Mouse (Mus musculus) intestine, embryonic 15.5 days (tissue): ENCODE data around the gene Tenm2. TPM values are rescaled to one million over a fixed set of nuclear protein-coding genes. Genes with fewer than 3 reads are reported as not detected.

Source experiments
- ATAC-seq: fragments of 200-750 bp; cut with Nextera tagmentation; 2 replicates; pipeline ENCODE4 v1.8.0; 2017; ENCODE audit warnings: moderate TSS enrichment, moderate library complexity
- H3K27ac ChIP-seq: fragments of 300-500 bp; sonication (generic); 2 replicates; pipeline ENCODE4 v1.5.1; 2015; ENCODE audit warnings: mild to moderate bottlenecking, inconsistent platforms
- H3K27me3 ChIP-seq: fragments of 300-500 bp; sonication (generic); replicated peaks from 2 replicates; pipeline ENCODE4 v1.6.1; 2015; ENCODE audit warnings: inconsistent platforms
- H3K36me3 ChIP-seq: fragments of 300-500 bp; sonication (generic); 2 replicates; pipeline ENCODE4 v1.6.1; 2015; ENCODE audit warnings: inconsistent platforms
- H3K4me1 ChIP-seq: fragments of 300-500 bp; sonication (generic); replicated peaks from 2 replicates; pipeline ENCODE4 v1.6.1; 2015; ENCODE audit warnings: inconsistent platforms
- H3K4me2 ChIP-seq: fragments of 300-500 bp; sonication (generic); replicated peaks from 2 replicates; pipeline ENCODE4 v1.6.1; 2015; ENCODE audit warnings: mild to moderate bottlenecking, inconsistent platforms
- H3K4me3 ChIP-seq: fragments of 300-500 bp; sonication (generic); replicated peaks from 2 replicates; pipeline ENCODE4 v1.5.1; 2015; ENCODE audit warnings: inconsistent platforms
- H3K9ac ChIP-seq: fragments of 300-500 bp; sonication (generic); 2 replicates; pipeline ENCODE4 v1.6.1; 2015; ENCODE audit warnings: inconsistent platforms
- H3K9me3 ChIP-seq: fragments of 300-500 bp; sonication (generic); 2 replicates; pipeline ENCODE4 v1.6.1; 2016; ENCODE audit warnings: inconsistent platforms
- WGBS: fragments of 180-500 bp; shearing (Covaris S2); methylation state at CpG from one replicate; pipeline ENCODE4 v1.1.7; 2015; 5-methylcytosine and 5-hydroxymethylcytosine counted together
- polyA plus RNA-seq: library from polyadenylated mRNA; unstranded; fragments of >200 nt; fragmentation: Nextera tagmentation; extraction: Ambion mirVana; gene quantifications from 2 replicates; pipeline ENCODE4 v1.2.1, GENCODE M21; 2015

The Tenm2 gene
- polyA plus RNA-seq, 1 experiment from 2014 or later: 0.65 TPM

DNA sequence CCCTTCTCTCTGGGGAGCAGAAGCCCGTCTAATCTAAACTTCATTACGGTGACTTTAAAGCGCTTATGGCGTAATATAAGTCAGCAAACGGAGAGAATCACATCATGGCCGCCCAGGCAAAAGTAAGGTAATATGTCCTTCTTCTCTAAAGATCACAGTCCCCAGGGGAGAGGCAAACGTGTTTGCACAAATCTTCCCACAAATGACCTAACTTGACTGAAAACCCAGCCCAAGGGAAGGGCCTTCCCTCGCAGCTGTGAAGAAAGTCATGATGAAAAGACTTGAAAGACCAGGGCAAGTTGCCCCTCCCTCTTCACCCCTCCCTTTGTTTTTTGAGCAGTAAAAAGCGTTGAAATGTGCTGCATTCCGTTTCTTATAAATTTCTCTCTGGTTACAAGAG, 971.9 kb downstream of the Tenm2 start:
- H3K36me3 ChIP-seq: no peaks in the 10 kb centered on the region
- no peaks in the 10 kb centered on the region for H3K9me3 ChIP-seq

DNA sequence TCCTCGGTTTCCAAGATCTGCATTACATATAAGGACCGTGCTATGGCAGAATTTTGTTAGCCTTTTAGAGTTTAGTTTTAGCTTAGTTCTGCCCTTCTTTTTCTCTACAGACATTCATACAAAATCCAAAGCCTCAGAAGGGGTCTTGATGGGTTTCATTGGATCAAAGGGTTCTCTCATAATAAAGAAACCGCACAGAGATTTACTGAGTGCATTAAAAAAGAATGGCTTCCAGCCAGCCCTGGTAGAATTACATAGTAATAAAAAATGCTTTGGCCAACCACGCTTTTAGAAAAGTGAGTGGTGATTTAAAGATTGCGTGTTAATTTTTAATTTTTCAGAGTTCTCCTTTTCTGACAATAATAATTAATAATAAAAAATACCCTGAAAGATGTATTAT, 978.6 kb downstream of the Tenm2 start:
- 78% methylated on average over 5 of the region's 5 CpGs for WGBS
- no peaks in the 10 kb centered on the region for H3K27me3 ChIP-seq
- H3K4me2 ChIP-seq: no peak overlapping the region
- no peaks in the 10 kb centered on the region for H3K36me3 ChIP-seq
- H3K9me3 ChIP-seq: no peaks in the 10 kb centered on the region
- no peaks in the 10 kb centered on the region for H3K4me1 ChIP-seq
- H3K9ac ChIP-seq: no peak overlapping the region
- no peak for ATAC-seq
- H3K27ac ChIP-seq: no peak overlapping the region
- H3K4me3 ChIP-seq: no peak overlapping the region

More for the DNA sequence above, 971.9 kb downstream of the Tenm2 start:
- Histone ChIP-seq H3K4me1 (no peaks in the 10 kb centered on the region; the same call in 1 of the 2 replicates), H3K9ac (no peak overlapping the region), H3K27me3 (no peaks in the 10 kb centered on the region), H3K4me2 (no peak overlapping the region), H3K27ac (no peak overlapping the region), H3K4me3 (no peak overlapping the region)
- no peak for ATAC-seq
- WGBS: 68% methylated on average over 10 of the region's 10 CpGs

DNA sequence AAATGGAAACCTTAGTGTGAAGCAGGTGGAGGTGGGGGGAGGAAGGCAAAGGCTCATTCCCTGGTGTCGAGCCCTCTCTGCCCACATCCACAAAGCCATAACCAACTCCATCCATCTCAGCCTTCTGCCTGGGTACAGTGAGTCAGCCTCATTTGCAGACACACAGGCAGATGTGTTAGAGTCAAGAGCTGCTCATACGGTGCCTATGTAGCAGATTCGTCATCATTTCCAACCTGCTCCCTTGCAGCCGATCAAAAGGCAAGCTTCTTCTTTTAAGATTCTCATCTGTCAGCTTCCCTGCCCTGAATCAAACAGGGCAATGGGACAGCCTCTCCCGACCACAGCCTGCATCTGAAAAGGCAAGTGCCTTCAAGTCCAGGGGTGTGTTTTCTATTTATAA, 979.0 kb downstream of the Tenm2 start:
- Histone ChIP-seq H3K4me3 (no peak overlapping the region), H3K27me3 (no peaks in the 10 kb centered on the region), H3K9me3 (no peaks in the 10 kb centered on the region), H3K36me3 (no peaks in the 10 kb centered on the region), H3K9ac (no peak overlapping the region), H3K4me1 (no peaks in the 10 kb centered on the region), H3K4me2 (no peak overlapping the region), H3K27ac (no peak overlapping the region)
- WGBS: 76% methylated on average over 5 of the region's 5 CpGs
- ATAC-seq: no peak

DNA sequence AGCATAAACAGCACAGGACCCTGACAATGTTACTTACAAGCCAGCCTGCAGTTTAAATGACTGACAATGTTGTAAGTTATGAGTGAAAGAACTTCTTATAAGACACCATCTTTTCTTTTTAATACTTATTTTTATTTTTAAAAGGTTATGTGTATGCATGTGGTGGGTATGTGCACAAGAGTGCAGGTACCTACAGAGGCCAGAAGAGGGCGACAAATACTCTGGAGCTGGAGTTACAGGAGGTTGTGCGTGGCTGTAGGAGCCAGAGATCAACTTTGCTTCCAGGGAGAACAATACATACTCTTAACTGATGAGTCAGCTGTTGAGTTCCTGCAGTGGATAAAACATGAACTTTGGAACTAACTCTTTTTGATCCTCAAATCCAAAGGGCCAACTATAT, 981.7 kb downstream of the Tenm2 start:
- H3K9me3 ChIP-seq: no peaks in the 10 kb centered on the region
- H3K9ac ChIP-seq: no peak overlapping the region
- H3K4me3 ChIP-seq: no peak overlapping the region
- H3K4me2 ChIP-seq: no peak overlapping the region
- no peak for ATAC-seq
- WGBS: 87% methylated on average over 2 of the region's 2 CpGs
- no peaks in the 10 kb centered on the region for H3K4me1 ChIP-seq
- no peaks in the 10 kb centered on the region for H3K27me3 ChIP-seq
- H3K27ac ChIP-seq: no peak overlapping the region
- H3K36me3 ChIP-seq: no peaks in the 10 kb centered on the region

DNA sequence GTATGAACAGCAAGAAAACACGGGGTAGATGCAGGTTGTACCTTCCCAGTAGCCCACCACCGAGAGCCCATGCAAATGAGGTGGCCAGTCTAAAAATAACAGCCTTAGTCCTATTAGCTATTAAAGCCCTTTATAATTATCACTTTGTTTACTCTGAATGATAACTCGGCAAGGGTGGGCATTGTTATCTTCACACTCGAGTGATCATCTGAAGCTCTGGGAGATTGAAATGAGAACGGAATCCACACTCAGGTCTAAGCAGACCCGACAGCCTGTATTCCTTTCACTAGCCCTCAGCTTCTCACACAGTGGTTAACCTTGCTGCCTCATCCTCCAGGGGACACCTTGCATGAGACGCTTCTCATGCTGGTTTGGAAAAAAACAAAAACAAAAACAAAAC, 985.7 kb downstream of the Tenm2 start:
- Histone ChIP-seq H3K4me3 (no peak overlapping the region), H3K9me3 (no peaks in the 10 kb centered on the region), H3K9ac (no peak overlapping the region), H3K4me1 (no peaks in the 10 kb centered on the region), H3K27me3 (no peaks in the 10 kb centered on the region), H3K4me2 (no peak overlapping the region), H3K27ac (no peak overlapping the region), H3K36me3 (no peaks in the 10 kb centered on the region)
- ATAC-seq: no peak
- WGBS: 62% methylated on average over 7 of the region's 7 CpGs

DNA sequence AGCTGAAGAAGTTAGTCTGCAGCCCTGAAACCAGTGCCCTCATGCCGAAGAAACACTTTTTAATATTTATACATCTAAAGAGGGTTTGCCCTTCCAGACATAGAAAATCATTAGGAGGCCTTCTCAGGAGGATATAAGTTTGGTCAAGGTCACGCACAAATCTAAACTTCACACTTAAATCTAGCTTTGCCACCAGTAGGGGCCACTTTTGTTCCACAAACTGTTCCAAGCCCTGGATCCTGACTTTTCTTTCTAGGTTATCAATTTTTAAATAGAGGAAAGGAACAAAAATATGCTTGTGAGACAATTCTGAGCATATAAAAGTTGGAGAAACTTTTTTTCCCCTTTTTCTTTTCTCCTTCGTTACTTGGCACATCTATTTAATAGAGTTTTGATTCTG, 989.6 kb downstream of the Tenm2 start:
- 77% methylated on average over 3 of the region's 3 CpGs for WGBS
- Histone ChIP-seq H3K27me3 (no peaks in the 10 kb centered on the region), H3K9me3 (no peaks in the 10 kb centered on the region)

DNA sequence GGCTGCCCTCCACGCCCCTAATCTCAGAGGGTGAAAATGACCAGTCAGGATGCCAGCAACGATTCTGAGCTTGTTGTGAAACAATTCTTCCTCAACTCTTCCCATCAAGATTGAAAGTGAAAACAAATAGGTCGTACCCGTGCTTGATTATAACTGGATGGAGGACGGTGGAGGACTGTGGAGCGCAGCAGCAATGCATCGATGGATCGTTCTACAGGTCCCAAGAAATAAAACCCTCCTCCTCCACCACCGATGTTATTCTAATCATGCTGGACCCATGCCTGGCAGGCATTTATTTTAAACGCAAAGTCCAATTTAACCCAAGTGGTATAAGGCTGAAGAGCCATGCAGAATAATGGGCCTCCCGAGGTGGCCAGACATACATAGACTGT, 991.3 kb downstream of the Tenm2 start:
- Histone ChIP-seq H3K4me2 (no peak overlapping the region), H3K4me1 (0 out of 2 replicates have a peak, but pooled peaks cover 2% of the 10 kb centered on the region), H3K9ac (no peak overlapping the region), H3K36me3 (no peaks in the 10 kb centered on the region), H3K27ac (no peak overlapping the region), H3K4me3 (no peak overlapping the region), H3K27me3 (no peaks in the 10 kb centered on the region), H3K9me3 (no peaks in the 10 kb centered on the region)
- WGBS: 88% methylated on average over 11 of the region's 11 CpGs
- no peak for ATAC-seq

More for the DNA sequence above, 989.6 kb downstream of the Tenm2 start:
- H3K4me2 ChIP-seq: no peak overlapping the region
- no peak overlapping the region for H3K4me3 ChIP-seq
- no peak for ATAC-seq
- H3K27ac ChIP-seq: no peak overlapping the region
- no peak overlapping the region for H3K9ac ChIP-seq
- 0 out of 2 replicates have a peak, but pooled peaks cover 2% of the 10 kb centered on the region for H3K4me1 ChIP-seq
- H3K36me3 ChIP-seq: no peaks in the 10 kb centered on the region

DNA sequence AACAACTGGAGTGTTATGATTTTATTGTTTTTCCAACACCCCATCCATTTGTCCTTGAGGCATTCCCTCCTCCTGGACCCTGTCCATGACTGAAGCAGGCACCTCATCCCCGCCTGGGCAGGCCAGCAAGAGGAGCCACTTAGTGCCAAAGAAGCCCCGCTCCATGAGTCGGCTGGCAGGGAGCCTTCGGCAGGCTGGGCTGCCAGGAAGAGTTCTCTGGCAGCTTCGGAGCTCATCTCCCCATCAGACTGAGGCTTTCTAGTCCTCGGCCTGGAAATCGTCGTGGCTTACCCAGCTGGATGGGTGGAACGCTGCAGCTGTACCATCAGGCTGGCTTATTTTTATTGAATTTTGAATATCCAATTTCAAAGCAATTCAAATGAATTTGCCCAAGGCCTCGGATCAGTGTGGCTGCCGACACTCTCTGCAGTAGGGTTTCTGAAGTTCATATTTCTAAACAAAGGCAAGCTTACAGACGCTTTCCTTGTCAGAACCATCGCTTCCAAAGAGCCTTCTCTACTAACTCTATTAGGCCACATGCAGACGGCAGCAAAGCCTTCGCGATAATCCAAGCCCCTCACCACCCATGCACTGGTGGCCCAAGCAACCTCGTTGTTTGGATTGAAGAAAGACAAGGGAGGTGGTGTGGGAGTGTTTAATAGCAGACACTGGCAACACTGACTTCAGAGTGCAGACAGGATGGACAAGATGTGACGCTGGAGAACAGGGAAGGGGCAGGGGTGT, 991.8 kb downstream of the Tenm2 start:
- ATAC-seq: no peak
- Histone ChIP-seq H3K9ac (no peak overlapping the region), H3K9me3 (no peaks in the 10 kb centered on the region), H3K27me3 (no peaks in the 10 kb centered on the region), H3K36me3 (no peaks in the 10 kb centered on the region), H3K4me3 (no peak overlapping the region), H3K27ac (no peak overlapping the region), H3K4me1 (0 out of 2 replicates have a peak, but pooled peaks cover 2% of the 10 kb centered on the region), H3K4me2 (no peak overlapping the region)
- 58% methylated on average over 18 of the region's 18 CpGs for WGBS

DNA sequence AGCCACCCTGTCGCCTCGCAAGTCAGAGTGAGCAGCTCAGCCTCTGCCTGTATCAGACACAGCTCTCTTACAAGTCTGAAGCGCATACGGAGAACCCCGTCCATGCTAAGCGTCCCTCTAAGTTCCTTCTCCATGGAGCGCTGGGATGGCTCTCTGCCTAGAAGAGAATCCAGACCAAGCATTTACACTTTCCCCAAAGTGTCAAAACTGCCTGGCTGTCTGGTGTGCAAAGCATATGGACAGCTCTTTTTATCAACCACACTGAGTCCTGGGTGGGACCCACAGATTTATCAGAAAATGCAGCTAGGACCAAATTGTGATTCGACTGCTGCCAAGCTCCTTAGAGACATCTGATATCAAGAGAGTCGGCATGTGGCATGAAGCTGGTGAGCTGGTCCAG, 996.9 kb downstream of the Tenm2 start:
- ATAC-seq: no peak
- Histone ChIP-seq H3K4me3 (no peak overlapping the region), H3K27me3 (no peaks in the 10 kb centered on the region), H3K4me2 (no peak overlapping the region), H3K9ac (no peak overlapping the region), H3K4me1 (0 out of 2 replicates have a peak, but pooled peaks cover 2% of the 10 kb centered on the region), H3K27ac (no peak overlapping the region), H3K36me3 (no peaks in the 10 kb centered on the region), H3K9me3 (no peaks in the 10 kb centered on the region)
- 84% methylated on average over 9 of the region's 9 CpGs for WGBS

DNA sequence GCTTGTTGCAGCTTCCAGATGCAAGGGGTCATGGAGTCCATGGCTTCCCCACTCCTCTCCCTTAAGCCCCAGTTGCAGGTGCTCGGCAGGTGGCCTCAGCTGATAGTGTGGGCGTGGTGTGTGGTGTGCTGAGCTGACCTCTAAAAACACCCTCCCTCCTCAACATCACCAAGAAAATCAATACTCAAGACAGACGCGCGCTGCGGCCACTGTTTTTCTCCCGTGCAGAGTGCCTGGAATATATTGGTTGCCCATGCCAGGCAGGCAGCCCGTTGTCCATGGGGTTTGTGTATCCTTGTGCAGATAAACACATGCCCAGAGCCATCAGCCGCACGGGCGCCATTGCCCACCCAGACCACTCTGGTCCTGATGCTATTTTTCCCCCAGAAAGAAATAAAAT, 1007.1 kb downstream of the Tenm2 start:
- no peaks in the 10 kb centered on the region for H3K27me3 ChIP-seq
- H3K36me3 ChIP-seq: no peaks in the 10 kb centered on the region
- H3K27ac ChIP-seq: no peak overlapping the region
- no peak overlapping the region for H3K4me2 ChIP-seq
- no peaks in the 10 kb centered on the region for H3K9me3 ChIP-seq
- 64% methylated on average over 11 of the region's 11 CpGs for WGBS
- H3K4me1 ChIP-seq: no peaks in the 10 kb centered on the region
- no peak overlapping the region for H3K4me3 ChIP-seq
- no peak overlapping the region for H3K9ac ChIP-seq
- ATAC-seq: no peak

DNA sequence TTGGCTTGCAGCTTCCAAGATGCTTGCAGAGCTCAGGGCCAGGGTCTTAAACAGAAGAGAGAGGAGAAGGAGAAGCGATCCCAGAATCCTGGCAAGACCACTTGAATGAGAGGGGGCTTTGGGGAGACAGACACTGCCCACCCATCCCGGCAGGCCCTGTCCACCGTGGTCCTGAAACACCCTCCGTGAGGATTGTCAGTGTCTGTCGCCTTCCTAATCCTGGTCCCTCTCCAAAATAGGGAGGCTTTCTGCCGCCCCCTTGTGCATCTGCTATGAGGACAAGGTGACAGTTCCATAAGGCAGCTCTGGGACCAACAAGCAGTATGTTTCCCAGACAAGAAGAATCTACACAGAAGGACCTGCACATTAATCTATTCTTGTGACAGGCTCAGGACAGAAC, 1007.6 kb downstream of the Tenm2 start:
- no peak overlapping the region for H3K27ac ChIP-seq
- ATAC-seq: no peak
- 74% methylated on average over 6 of the region's 6 CpGs for WGBS

DNA sequence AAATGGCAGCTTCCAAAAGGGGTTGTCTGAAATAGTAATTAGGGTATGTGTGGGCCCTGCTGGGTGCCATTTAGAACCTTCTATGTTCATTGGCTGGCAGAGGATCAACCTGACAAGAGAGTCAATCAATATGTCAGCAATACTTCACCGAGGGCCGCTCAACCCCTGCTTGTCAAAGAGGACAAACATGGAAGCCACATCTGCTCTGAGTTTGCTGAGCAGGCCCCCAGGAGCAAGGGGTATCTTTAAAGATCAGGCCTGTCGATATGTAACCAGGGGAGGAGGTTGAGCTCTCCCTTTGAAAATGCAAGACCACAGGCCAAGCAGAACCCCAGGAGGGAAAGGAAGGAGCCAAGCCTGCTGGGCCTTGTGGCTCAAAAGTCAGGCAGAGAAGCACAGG, 1009.7 kb downstream of the Tenm2 start:
- Histone ChIP-seq H3K9ac (no peak overlapping the region), H3K4me3 (no peak overlapping the region), H3K9me3 (no peaks in the 10 kb centered on the region), H3K27me3 (no peaks in the 10 kb centered on the region), H3K36me3 (no peaks in the 10 kb centered on the region), H3K27ac (no peak overlapping the region), H3K4me1 (0 out of 2 replicates have a peak, but pooled peaks cover 3% of the 10 kb centered on the region), H3K4me2 (no peak overlapping the region)
- 60% methylated on average over 3 of the region's 3 CpGs for WGBS
- ATAC-seq: no peak

More for the DNA sequence above, 1007.6 kb downstream of the Tenm2 start:
- H3K4me1 ChIP-seq: no peaks in the 10 kb centered on the region
- H3K9me3 ChIP-seq: no peaks in the 10 kb centered on the region
- no peaks in the 10 kb centered on the region for H3K27me3 ChIP-seq
- H3K4me2 ChIP-seq: no peak overlapping the region
- no peak overlapping the region for H3K4me3 ChIP-seq
- H3K9ac ChIP-seq: no peak overlapping the region
- no peaks in the 10 kb centered on the region for H3K36me3 ChIP-seq
